Mouse (Mus musculus): Measurements from ENCODE around the gene Ide.
A peak's percentile ranks its signal among the peaks of the same experiment; 100 is the strongest.

The Ide gene

GRCm38 (mm10) chr19:37337752-37338151, at the start of gene Ide:
Gene Ide, minus strand, starts transcription at chr19:37337852.
- no peak for DNase-seq (ENCODE audit: low spot score in 2 of 2)

GRCm38 (mm10) chr19:37386126-37386525, 48.5 kb upstream of the Ide start:
- DNase-seq (ENCODE audit: low spot score in 2 of 2), result no peak

GRCm38 (mm10) chr19:37378816-37379215, 41.2 kb upstream of the Ide start:
- no peak for DNase-seq (ENCODE audit: low spot score in 2 of 2)

- no peak for DNase-seq (ENCODE audit: low spot score in 2 of 2)
These were observed 39.8 kb upstream of the Ide start for GRCm38 (mm10) chr19:37377404-37377990.

GRCm38 (mm10) chr19:37376841-37377240, 39.2 kb upstream of the Ide start:
- no peak for DNase-seq (ENCODE audit: low spot score in 2 of 2)

- DNase-seq (ENCODE audit: low spot score in 2 of 2), result peak; percentile 93 to 95
These were observed 38.3 kb upstream of the Ide start, which contains the start of gene Kif11 for GRCm38 (mm10) chr19:37375755-37376615. Gene Kif11, plus strand, starts transcription at chr19:37376403.

- no peak for DNase-seq (ENCODE audit: low spot score in 2 of 2)
These were observed 37.5 kb upstream of the Ide start for GRCm38 (mm10) chr19:37374941-37375754.

- DNase-seq (ENCODE audit: low spot score in 2 of 2), result no peak
These were observed 32.7 kb upstream of the Ide start for GRCm38 (mm10) chr19:37370356-37370755.

- no peak for DNase-seq (ENCODE audit: low spot score in 2 of 2)
These were observed 32.3 kb upstream of the Ide start for GRCm38 (mm10) chr19:37369921-37370320.

GRCm38 (mm10) chr19:37368990-37369389, 31.3 kb upstream of the Ide start:
- DNase-seq (ENCODE audit: low spot score in 2 of 2), result no peak

GRCm38 (mm10) chr19:37363128-37363939, 25.7 kb upstream of the Ide start:
- DNase-seq (ENCODE audit: low spot score in 2 of 2), result no peak

- no peak for DNase-seq (ENCODE audit: low spot score in 2 of 2)
These were observed 24.9 kb upstream of the Ide start for GRCm38 (mm10) chr19:37362545-37362944.

GRCm38 (mm10) chr19:37360044-37360443, 22.4 kb upstream of the Ide start:
- DNase-seq (ENCODE audit: low spot score in 2 of 2), result no peak

GRCm38 (mm10) chr19:37353331-37353730, 15.7 kb upstream of the Ide start:
- no peak for DNase-seq (ENCODE audit: low spot score in 2 of 2)

- DNase-seq (ENCODE audit: low spot score in 2 of 2), result no peak
These were observed 15.1 kb upstream of the Ide start for GRCm38 (mm10) chr19:37352756-37353155.

GRCm38 (mm10) chr19:37348952-37349351, 11.3 kb upstream of the Ide start:
- no peak for DNase-seq (ENCODE audit: low spot score in 2 of 2)

GRCm38 (mm10) chr19:37348331-37348730, 10.7 kb upstream of the Ide start:
- DNase-seq (ENCODE audit: low spot score in 2 of 2), result no peak

- DNase-seq (ENCODE audit: low spot score in 2 of 2), result no peak
These were observed 8.6 kb upstream of the Ide start for GRCm38 (mm10) chr19:37346258-37346657.

- DNase-seq (ENCODE audit: low spot score in 2 of 2), result no peak
These were observed 6.2 kb upstream of the Ide start for GRCm38 (mm10) chr19:37343899-37344298.

- DNase-seq (ENCODE audit: low spot score in 2 of 2), result no peak
These were observed 3.3 kb upstream of the Ide start for GRCm38 (mm10) chr19:37340931-37341330.

GRCm38 (mm10) chr19:37340495-37340894, 2.8 kb upstream of the Ide start:
- DNase-seq (ENCODE audit: low spot score in 2 of 2), result no peak
